Mouse (Mus musculus) erythroblast, embryonic 14.5 days (primary cell): ENCODE results near the gene Gm45837.

Experiments
- GATA1 ChIP-seq: IDR thresholded peaks from 2 replicates; pipeline ENCODE4 v1.6.1; 2012; ENCODE audit warnings: low read length, inconsistent platforms, mixed read lengths
- TAL1 ChIP-seq: IDR thresholded peaks from 3 replicates; pipeline ENCODE4 v1.6.1; 2012; ENCODE audit warnings: low read length, inconsistent platforms, mixed read lengths

- TF ChIP-seq GATA1 (no peak), TAL1 (no peak)
These were observed 140.2 kb downstream of the Gm45837 start for GRCm38 (mm10) chr7:101550686-101551485.
